Comparison of ENCODE assay signal across 29 mouse cellular contexts in the genomic region with DNA sequence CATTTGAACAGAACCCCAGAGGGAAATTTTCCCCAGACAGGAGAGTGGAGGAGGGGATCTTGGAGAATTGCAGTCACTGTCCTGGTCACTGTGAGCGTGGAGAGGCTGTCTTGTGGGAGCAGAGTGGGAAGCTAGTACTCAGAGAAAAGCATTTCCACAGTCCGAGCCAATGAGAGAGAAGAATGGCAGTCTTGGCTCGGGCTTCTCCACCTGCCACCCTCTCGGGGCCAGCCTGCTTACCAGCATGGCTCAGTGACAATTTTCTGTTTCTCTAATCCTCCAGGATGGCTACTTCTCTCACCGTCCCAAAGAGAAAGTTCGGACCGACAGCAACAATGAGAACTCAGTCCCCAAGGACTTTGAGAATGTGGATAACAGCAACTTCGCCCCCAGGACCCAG.
DNase-seq lines count a peak whose midpoint lies in the region; ATAC-seq and TF ChIP-seq lines count a peak whose summit lies in the region.
"Had no signal": no experiment of that assay in that cellular context is flagged by ENCODE, and none has a peak within 500 bp of the region (broad histone marks: within the 10 kb centered on the region; RNA-seq: fewer than 3 reads in every experiment).

No protein-coding gene starts in this region.

- H3K9me3 ChIP-seq in midbrain, postnatal 0 days (ENCODE audit: low read length): no peaks in the 10 kb centered on the region
- H3K9me3 ChIP-seq: embryonic facial prominence, embryonic 12.5 days; heart, embryonic 13.5 days; kidney, embryonic 15.5 days; limb, embryonic 10.5 days; limb, embryonic 15.5 days; liver, embryonic 13.5 days; megakaryocyte, embryonic 14.5 days had no signal

- DNase-seq in cerebellum, postnatal 14 days: peak; percentile 63 to 69
- no peak for DNase-seq in cerebellum, adult 11-12 months
- DNase-seq in gastrocnemius, adult 2 months: peak; percentile 26
- DNase-seq in gastrocnemius, postnatal 10 days: no peak
- DNase-seq in left cerebral cortex, postnatal 4 days: peak; percentile 34
- no peak for DNase-seq in left cerebral cortex, adult 18-20 months (ENCODE audit: low spot score in 2 of 2)
- peak; percentile 64 for DNase-seq in midbrain, postnatal 0 days (ENCODE audit: low spot score)
- DNase-seq in heart, adult 9 months (ENCODE audit: low spot score in 2 of 2): no peak
- DNase-seq: adrenal gland, adult 8-10 months; cerebellum, postnatal 36 days; heart, adult 2 months; heart, postnatal 10 days; kidney, adult 11 months; kidney, postnatal 25 days; liver, embryonic 13.5 days; lung, adult 18-20 months; lung, postnatal 4 days; right cerebral cortex, postnatal 25 days; spleen, adult 18-20 months; thymus, postnatal 14 days had no signal

- H3K4me3 ChIP-seq in gastrocnemius, adult 2 months: peak overlapping the region; percentile 36
- no peak overlapping the region for H3K4me3 ChIP-seq in midbrain, postnatal 0 days (ENCODE audit: low read depth, low read length)
- H3K4me3 ChIP-seq: embryonic facial prominence, embryonic 12.5 days; heart, adult 2 months; heart, embryonic 13.5 days; kidney, embryonic 15.5 days; limb, embryonic 10.5 days; limb, embryonic 15.5 days; liver, embryonic 13.5 days; megakaryocyte, embryonic 14.5 days had no signal

- no peak overlapping the region for H3K9ac ChIP-seq in midbrain, postnatal 0 days (replicated peaks; ENCODE audit: low read length, poor library complexity, severe bottlenecking)
- H3K9ac ChIP-seq: embryonic facial prominence, embryonic 12.5 days; heart, embryonic 13.5 days; kidney, embryonic 15.5 days; limb, embryonic 15.5 days; liver, embryonic 13.5 days had no signal

- no peak for TF ChIP-seq CTCF in gastrocnemius, adult 2 months (IDR thresholded peaks at IDR 0.05)
- TF ChIP-seq CTCF in midbrain, postnatal 0 days (IDR thresholded peaks at IDR 0.05): no peak

- intact Hi-C loops in gastrocnemius, adult 2 months (cut with DNase I): no loop called here
- intact Hi-C loops in left cerebral cortex, postnatal 4 days (cut with DNase I): loop anchor here (10.0 kb wide), 1 partner anchor 164 kb away; a partner anchor contains a TSS

- 49% methylated on average over 8 of the region's 8 CpGs for WGBS in midbrain, postnatal 0 days

- no peaks in the 10 kb centered on the region for H3K27me3 ChIP-seq in midbrain, postnatal 0 days (ENCODE audit: insufficient read depth, low read length)
- H3K27me3 ChIP-seq: embryonic facial prominence, embryonic 12.5 days; heart, embryonic 13.5 days; kidney, embryonic 15.5 days; limb, embryonic 15.5 days; liver, embryonic 13.5 days; megakaryocyte, embryonic 14.5 days had no signal

- peaks cover 13% of the 10 kb centered on the region; the same call in 1 of the 2 replicates for H3K4me1 ChIP-seq in midbrain, postnatal 0 days (ENCODE audit: insufficient read depth, low read length)
- H3K4me1 ChIP-seq: liver, embryonic 13.5 days had no signal

- H3K36me3 ChIP-seq in midbrain, postnatal 0 days (ENCODE audit: insufficient read depth, low read length): 0 out of 2 replicates have a peak, but pooled peaks cover 5% of the 10 kb centered on the region
- H3K36me3 ChIP-seq: embryonic facial prominence, embryonic 12.5 days; G1E; heart, embryonic 13.5 days; kidney, embryonic 15.5 days; limb, embryonic 10.5 days; limb, embryonic 15.5 days; liver, embryonic 13.5 days had no signal

- no peak overlapping the region for H3K4me2 ChIP-seq in midbrain, postnatal 0 days (ENCODE audit: low read depth, low read length, poor library complexity, severe bottlenecking)
- H3K4me2 ChIP-seq: embryonic facial prominence, embryonic 12.5 days; heart, embryonic 13.5 days; kidney, embryonic 15.5 days; limb, embryonic 15.5 days; liver, embryonic 13.5 days had no signal

- H3K27ac ChIP-seq in gastrocnemius, adult 2 months: no peak overlapping the region
- H3K27ac ChIP-seq in midbrain, postnatal 0 days (ENCODE audit: low read depth, low read length): no peak overlapping the region
- H3K27ac ChIP-seq: embryonic facial prominence, embryonic 12.5 days; heart, adult 2 months; heart, embryonic 13.5 days; kidney, embryonic 15.5 days; limb, embryonic 10.5 days; limb, embryonic 15.5 days; liver, embryonic 13.5 days had no signal

- no peak for ATAC-seq in midbrain, postnatal 0 days (ENCODE audit: low FRiP score)
- ATAC-seq: inflammation-experienced regulatory T-cells, adult 6 months; lung, postnatal 0 days had no signal

Comparison
In these comparisons a context has a peak if more than half of its experiments do, and no peak if none do; other contexts are left out.
1. DNase-seq: peak in cerebellum, postnatal 14 days (2 of 2), gastrocnemius, adult 2 months (single experiment), left cerebral cortex, postnatal 4 days (single experiment) and midbrain, postnatal 0 days (single experiment); none in cerebellum, adult 11-12 months (single experiment), gastrocnemius, postnatal 10 days (single experiment), left cerebral cortex, adult 18-20 months (0 of 2) and heart, adult 9 months (0 of 2).